Mouse (Mus musculus): ENCODE data around the gene Ikbke. TPM values are rescaled to one million over a fixed set of nuclear protein-coding genes. Genes with fewer than 3 reads are reported as not detected.
A peak's percentile ranks its signal among the peaks of the same experiment; 100 is the strongest.
"Not testable (repeated sequence)": the region's sequence is repeated elsewhere in the genome, so short reads cannot be mapped to it uniquely, and the experiment has no call there.

The Ikbke gene
- not detected in 2 replicates for polyA plus RNA-seq (2012; ENCODE audit: insufficient read depth, insufficient read length, low replicate concordance, missing spikeins)

DNA sequence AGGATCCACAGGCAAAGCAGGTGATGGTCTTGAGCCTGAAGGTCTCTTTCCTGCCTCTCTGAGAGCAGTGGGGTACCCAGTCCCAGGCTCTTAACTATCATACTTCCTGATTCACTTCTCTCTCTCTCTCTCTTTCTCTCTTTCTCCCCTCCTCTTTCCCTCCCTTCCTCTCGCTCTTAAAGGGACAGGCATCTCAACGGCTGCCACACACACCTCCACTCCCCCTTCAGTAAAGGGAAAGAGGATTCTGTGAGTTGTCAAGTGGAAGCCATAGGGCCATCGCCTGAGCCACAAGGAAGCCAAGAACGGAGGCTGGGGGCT is at the start of gene Ikbke:
Gene Ikbke, minus strand, starts transcription at position 151 of the 321 bp plus-strand sequence.
- Histone ChIP-seq H3K27ac (ENCODE audit: insufficient read depth, low read depth, low read length) (no peak within 1 kb of the TSS), H3K4me1 (ENCODE audit: control insufficient read depth, insufficient read depth, low read length) (no peaks in the 10 kb centered on the region), H3K4me3 (ENCODE audit: insufficient read depth, low read depth, low read length) (0 out of 2 replicates have a peak within 1 kb of the TSS, but pooled peaks have one; percentile 4)
- TF ChIP-seq CTCF (IDR thresholded peaks at IDR 0.05; ENCODE audit: insufficient read depth, low read depth, low read length) (no peak), POLR2A (IDR thresholded peaks at IDR 0.05; ENCODE audit: insufficient read depth, low read depth, low read length) (no peak)
- 45% methylated on average over 4 of the region's 4 CpGs for WGBS

DNA sequence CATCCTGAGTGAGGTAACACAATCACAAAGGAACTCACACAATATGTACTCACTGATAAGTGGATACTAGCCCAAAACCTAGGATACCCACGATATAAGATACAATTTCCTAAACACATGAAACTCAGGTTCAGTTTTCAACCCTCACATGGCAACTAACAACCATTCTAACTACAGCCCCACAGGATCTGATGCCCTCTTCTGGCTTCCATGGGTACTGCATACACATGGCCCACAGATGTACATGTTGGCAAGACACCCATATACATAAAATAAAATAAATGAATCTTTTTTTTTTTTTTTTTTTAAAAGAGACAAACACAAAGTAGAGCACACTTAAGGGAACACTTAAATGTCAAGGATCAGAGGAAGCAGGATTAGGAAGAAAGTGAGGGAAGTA is 49.7 kb upstream of the Ikbke start:
- WGBS: 92% methylated on average over 1 of the region's 1 CpGs

DNA sequence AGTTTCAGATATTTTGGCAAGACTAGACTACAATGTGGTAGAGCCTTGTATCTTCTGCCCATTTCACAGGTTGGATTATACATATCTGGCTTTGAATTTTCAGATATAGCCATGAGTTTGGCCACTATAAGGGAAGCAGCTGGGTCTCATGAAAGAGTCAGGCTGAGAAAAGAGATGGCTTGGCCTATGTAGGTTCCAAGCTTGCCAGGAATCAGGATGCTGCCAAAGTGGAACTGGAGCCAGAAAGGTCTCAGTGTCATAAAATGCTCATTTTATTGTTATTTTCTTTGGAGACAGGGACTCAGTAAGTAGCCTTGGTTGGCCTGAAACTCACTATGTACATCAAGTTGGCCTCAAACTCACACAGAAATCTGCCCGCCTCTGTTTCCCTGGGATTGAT is 47.8 kb upstream of the Ikbke start:
- WGBS: 100% methylated on average over 1 of the region's 1 CpGs
- H3K4me1 ChIP-seq (ENCODE audit: control insufficient read depth, insufficient read depth, low read length): no peaks in the 10 kb centered on the region
- no peak overlapping the region for H3K4me3 ChIP-seq (ENCODE audit: insufficient read depth, low read depth, low read length)
- no peak overlapping the region for H3K27ac ChIP-seq (ENCODE audit: insufficient read depth, low read depth, low read length)
- TF ChIP-seq CTCF (IDR thresholded peaks at IDR 0.05; ENCODE audit: insufficient read depth, low read depth, low read length) (no peak), POLR2A (IDR thresholded peaks at IDR 0.05; ENCODE audit: insufficient read depth, low read depth, low read length) (no peak)

More for the DNA sequence above, 49.7 kb upstream of the Ikbke start:
- not testable (repeated sequence) for H3K27ac ChIP-seq (ENCODE audit: insufficient read depth, low read depth, low read length); H3K4me1 ChIP-seq (ENCODE audit: control insufficient read depth, insufficient read depth, low read length); H3K4me3 ChIP-seq (ENCODE audit: insufficient read depth, low read depth, low read length)

DNA sequence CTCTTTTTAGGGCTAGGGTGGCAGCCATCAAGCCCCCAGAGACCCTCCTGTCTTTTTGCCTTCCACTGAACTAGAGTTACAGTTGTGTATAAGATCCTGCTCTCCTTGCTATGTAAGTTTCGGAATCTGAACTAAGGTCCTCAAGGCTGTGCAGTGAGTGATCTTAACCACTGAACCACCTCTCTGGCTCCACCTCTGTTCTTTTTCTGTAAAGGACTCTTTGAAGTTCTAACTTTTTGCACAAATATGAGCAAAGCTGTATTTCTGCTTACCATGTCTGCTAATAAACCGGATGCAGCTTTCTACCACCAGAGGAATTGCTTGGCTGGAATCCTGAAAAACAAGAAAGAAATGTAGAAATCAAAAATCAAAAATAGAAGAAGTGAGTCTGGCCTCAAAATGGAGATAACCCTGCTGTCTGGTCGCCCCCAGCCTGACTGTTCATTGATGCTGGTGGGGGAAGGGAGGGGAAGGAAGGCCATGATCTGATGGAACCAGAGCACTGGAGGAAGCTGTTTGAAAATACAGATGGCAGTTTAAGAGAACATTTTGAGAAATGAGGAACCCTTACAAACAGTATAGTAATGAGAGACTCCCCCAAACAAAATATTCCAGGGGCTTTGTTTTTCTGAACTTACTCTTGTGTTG is 45.5 kb upstream of the Ikbke start:
- H3K4me3 ChIP-seq (ENCODE audit: insufficient read depth, low read depth, low read length): no peak overlapping the region
- H3K27ac ChIP-seq (ENCODE audit: insufficient read depth, low read depth, low read length): no peak overlapping the region
- no peaks in the 10 kb centered on the region for H3K4me1 ChIP-seq (ENCODE audit: control insufficient read depth, insufficient read depth, low read length)
- 94% methylated on average over 3 of the region's 3 CpGs for WGBS
- TF ChIP-seq POLR2A (IDR thresholded peaks at IDR 0.05; ENCODE audit: insufficient read depth, low read depth, low read length): no peak
- TF ChIP-seq CTCF (IDR thresholded peaks at IDR 0.05; ENCODE audit: insufficient read depth, low read depth, low read length): no peak

DNA sequence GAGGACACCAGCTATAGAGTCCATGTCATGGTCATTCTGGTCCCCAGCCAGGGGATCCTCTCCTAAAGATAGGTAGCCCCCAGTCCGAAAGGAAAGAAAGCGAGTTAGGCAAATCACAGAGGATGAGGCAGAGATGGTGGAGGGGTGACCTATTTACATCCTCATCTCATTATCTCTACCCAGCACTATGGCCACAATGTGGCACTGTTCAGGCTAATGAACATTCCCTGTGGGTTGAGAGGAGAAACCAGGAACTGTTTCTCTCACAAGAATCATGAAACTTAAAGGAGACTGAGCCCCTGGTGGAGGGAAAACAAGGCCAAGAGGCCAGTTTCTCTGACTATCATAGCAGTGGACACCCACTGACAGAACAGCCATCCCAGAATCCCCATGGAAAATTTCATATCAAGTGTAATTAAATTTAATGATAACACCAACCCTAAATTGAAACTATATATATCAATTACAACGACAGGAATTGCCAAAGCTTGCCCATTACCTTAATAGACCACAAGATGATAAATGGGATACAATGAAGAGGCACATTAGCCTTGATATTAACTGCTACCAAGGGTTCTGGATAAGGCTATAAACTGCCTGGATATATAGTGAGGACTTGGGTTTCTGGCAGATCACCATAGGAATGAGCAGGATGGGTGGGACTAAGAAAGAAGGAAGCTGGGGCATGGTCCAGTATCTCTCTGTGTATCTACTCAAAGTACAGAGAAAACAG is 40.4 kb upstream of the Ikbke start:
- H3K4me3 ChIP-seq (ENCODE audit: insufficient read depth, low read depth, low read length): no peak overlapping the region
- no peak overlapping the region for H3K27ac ChIP-seq (ENCODE audit: insufficient read depth, low read depth, low read length)
- 60% methylated on average over 3 of the region's 3 CpGs for WGBS
- TF ChIP-seq CTCF (IDR thresholded peaks at IDR 0.05; ENCODE audit: insufficient read depth, low read depth, low read length) (no peak), POLR2A (IDR thresholded peaks at IDR 0.05; ENCODE audit: insufficient read depth, low read depth, low read length) (no peak)
- no peaks in the 10 kb centered on the region for H3K4me1 ChIP-seq (ENCODE audit: control insufficient read depth, insufficient read depth, low read length)

DNA sequence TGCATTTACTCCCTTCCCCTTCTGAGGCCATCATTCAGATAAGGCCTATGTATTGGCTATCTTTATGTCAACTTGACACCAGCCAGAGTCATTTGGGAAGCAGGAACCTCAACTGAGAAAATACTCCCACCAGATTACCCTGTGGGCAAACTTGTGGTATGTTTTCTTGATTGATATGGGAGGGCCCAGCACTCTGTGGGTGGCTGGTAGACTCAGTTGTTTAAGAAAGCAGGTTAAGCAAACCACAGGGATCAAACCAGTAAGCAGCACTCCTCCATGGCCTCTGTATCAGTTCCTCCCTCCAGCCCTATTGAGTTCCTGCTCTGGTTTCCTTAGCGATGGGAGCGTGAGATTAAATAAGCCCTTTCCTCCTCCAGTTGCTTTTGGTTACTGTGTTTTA is 39.0 kb upstream of the Ikbke start:
- H3K4me3 ChIP-seq (ENCODE audit: insufficient read depth, low read depth, low read length): no peak overlapping the region
- WGBS: 91% methylated on average over 2 of the region's 2 CpGs
- no peak overlapping the region for H3K27ac ChIP-seq (ENCODE audit: insufficient read depth, low read depth, low read length)
- H3K4me1 ChIP-seq (ENCODE audit: control insufficient read depth, insufficient read depth, low read length): no peaks in the 10 kb centered on the region
- no peak for TF ChIP-seq CTCF (IDR thresholded peaks at IDR 0.05; ENCODE audit: insufficient read depth, low read depth, low read length)
- no peak for TF ChIP-seq POLR2A (IDR thresholded peaks at IDR 0.05; ENCODE audit: insufficient read depth, low read depth, low read length)

DNA sequence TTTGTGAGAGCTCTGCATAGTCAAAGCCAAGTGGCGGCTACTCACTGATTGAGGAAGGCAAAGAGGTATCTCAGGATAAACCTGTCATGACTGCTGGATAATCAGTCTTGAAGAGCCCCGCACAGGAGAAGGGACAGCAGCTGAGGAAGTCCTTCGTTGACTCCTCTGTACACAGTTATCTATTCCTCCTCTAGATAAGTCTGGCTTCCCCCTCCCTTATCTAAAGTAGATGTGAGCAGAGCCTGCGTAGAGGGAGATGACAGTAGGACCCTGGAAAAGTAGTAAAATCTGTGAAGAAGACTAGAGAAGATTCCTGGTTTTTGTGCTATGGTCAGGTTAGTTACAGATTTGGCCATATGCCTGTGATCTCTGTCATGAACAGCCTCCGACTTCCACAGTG is 38.2 kb upstream of the Ikbke start:
- WGBS: 94% methylated on average over 5 of the region's 5 CpGs
- Histone ChIP-seq H3K27ac (ENCODE audit: insufficient read depth, low read depth, low read length) (no peak overlapping the region), H3K4me3 (ENCODE audit: insufficient read depth, low read depth, low read length) (no peak overlapping the region), H3K4me1 (ENCODE audit: control insufficient read depth, insufficient read depth, low read length) (no peaks in the 10 kb centered on the region)
- TF ChIP-seq CTCF (IDR thresholded peaks at IDR 0.05; ENCODE audit: insufficient read depth, low read depth, low read length): no peak
- no peak for TF ChIP-seq POLR2A (IDR thresholded peaks at IDR 0.05; ENCODE audit: insufficient read depth, low read depth, low read length)

DNA sequence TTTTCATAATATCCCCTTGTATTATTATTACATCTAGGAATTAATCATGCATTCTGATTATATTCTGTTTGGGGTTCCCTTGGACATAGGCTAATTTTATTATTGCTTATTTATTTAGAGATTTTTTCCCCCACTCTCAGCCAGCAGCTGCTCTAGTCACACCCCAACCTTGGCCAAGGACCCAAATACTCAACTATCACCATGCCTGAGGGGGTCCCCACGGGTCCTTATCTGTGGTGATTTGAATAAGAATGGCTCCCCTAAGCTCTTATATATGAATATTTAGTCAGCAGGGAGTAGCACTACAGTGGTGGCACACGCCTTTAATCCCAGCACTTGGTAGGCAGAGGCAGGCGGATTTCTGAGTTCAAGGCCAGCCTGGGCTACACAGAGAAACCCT is 31.9 kb upstream of the Ikbke start:
- Histone ChIP-seq H3K27ac (ENCODE audit: insufficient read depth, low read depth, low read length) (no peak overlapping the region), H3K4me1 (ENCODE audit: control insufficient read depth, insufficient read depth, low read length) (no peaks in the 10 kb centered on the region), H3K4me3 (ENCODE audit: insufficient read depth, low read depth, low read length) (no peak overlapping the region)
- 91% methylated on average over 3 of the region's 3 CpGs for WGBS
- TF ChIP-seq POLR2A (IDR thresholded peaks at IDR 0.05; ENCODE audit: insufficient read depth, low read depth, low read length): no peak
- no peak for TF ChIP-seq CTCF (IDR thresholded peaks at IDR 0.05; ENCODE audit: insufficient read depth, low read depth, low read length)

DNA sequence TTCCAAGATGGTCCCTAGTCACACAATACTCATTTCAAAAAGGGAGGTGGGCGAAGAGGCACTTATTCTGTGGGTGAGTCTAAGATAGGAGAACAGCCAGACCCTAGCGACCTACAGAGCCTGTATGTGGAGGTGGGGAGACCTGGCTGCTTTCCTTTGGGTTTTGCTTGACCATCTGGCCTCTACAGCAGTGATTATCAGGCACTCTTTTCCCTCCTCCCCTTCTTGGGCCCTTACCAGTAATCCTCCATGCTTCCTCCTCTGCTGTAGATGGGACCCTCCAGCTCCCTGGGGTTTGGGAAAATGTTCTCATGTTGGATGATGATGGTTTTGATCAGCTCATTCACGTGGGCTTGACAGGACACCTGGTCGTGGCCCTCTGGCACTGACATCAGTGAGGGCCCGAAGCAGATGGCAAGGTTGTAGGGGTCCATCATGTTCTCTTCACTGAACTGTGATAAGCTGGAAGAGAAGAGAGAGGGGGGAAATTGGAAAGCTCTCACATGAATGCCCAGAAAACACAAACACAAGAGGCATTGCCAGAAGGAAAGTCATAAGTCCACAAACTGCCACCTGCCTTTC is 30.9 kb upstream of the Ikbke start:
- Histone ChIP-seq H3K4me1 (ENCODE audit: control insufficient read depth, insufficient read depth, low read length) (no peaks in the 10 kb centered on the region), H3K27ac (ENCODE audit: insufficient read depth, low read depth, low read length) (no peak overlapping the region), H3K4me3 (ENCODE audit: insufficient read depth, low read depth, low read length) (no peak overlapping the region)
- TF ChIP-seq POLR2A (IDR thresholded peaks at IDR 0.05; ENCODE audit: insufficient read depth, low read depth, low read length) (no peak), CTCF (IDR thresholded peaks at IDR 0.05; ENCODE audit: insufficient read depth, low read depth, low read length) (no peak)
- WGBS: 92% methylated on average over 5 of the region's 5 CpGs

Data from olfactory bulb, adult 2 months (tissue).